Mouse (Mus musculus) heart, embryonic 15.5 days (tissue): ENCODE data around the gene Kremen1. TPM values are rescaled to one million over a fixed set of nuclear protein-coding genes. Genes with fewer than 3 reads are reported as not detected.

Experiments used
- ATAC-seq: fragments of 200-750 bp; cut with Nextera tagmentation; replicated peaks from 2 replicates; pipeline ENCODE4 v1.8.0; 2017; ENCODE audit warnings: low read depth, moderate TSS enrichment; ENCODE audit not compliant: insufficient number of reproducible peaks, insufficient read depth, low FRiP score
- H3K27ac ChIP-seq: fragments of 300-500 bp; sonication (generic); 2 replicates; pipeline ENCODE4 v1.5.1; 2015; ENCODE audit warnings: mild to moderate bottlenecking, inconsistent platforms
- H3K27me3 ChIP-seq: fragments of 300-500 bp; sonication (generic); 2 replicates; pipeline ENCODE4 v1.6.1; 2015; ENCODE audit warnings: inconsistent platforms
- H3K36me3 ChIP-seq: fragments of 300-500 bp; sonication (generic); 2 replicates; pipeline ENCODE4 v1.6.1; 2015; ENCODE audit warnings: mild to moderate bottlenecking, inconsistent platforms
- H3K4me1 ChIP-seq: fragments of 300-500 bp; sonication (generic); replicated peaks from 2 replicates; pipeline ENCODE4 v1.6.1; 2015; ENCODE audit warnings: inconsistent platforms
- H3K4me2 ChIP-seq: fragments of 300-500 bp; sonication (generic); 2 replicates; pipeline ENCODE4 v1.6.1; 2015; ENCODE audit warnings: inconsistent platforms, mild to moderate bottlenecking, moderate library complexity
- H3K4me3 ChIP-seq: fragments of 300-500 bp; sonication (generic); 2 replicates; pipeline ENCODE4 v1.5.1; 2015; ENCODE audit warnings: mild to moderate bottlenecking, inconsistent platforms
- H3K9ac ChIP-seq: fragments of 300-500 bp; sonication (generic); 2 replicates; pipeline ENCODE4 v1.6.1; 2015; ENCODE audit warnings: mild to moderate bottlenecking, inconsistent platforms
- H3K9me3 ChIP-seq: fragments of 300-500 bp; sonication (generic); replicated peaks from 2 replicates; pipeline ENCODE4 v1.6.1; 2016; ENCODE audit warnings: inconsistent platforms
- WGBS: fragments of 180-500 bp; shearing (Covaris S2); methylation state at CpG from one replicate; pipeline ENCODE4 v1.1.7; 2015; ENCODE audit warnings: mixed read lengths; 5-methylcytosine and 5-hydroxymethylcytosine counted together
- polyA plus RNA-seq: library from polyadenylated mRNA; unstranded; fragments of >200 nt; fragmentation: Nextera tagmentation; extraction: Ambion mirVana; gene quantifications from 2 replicates; pipeline ENCODE4 v1.2.1, GENCODE M21; 2015

Kremen1 gene
- polyA plus RNA-seq, 1 experiment from 2014 or later: 24.0 TPM

- Histone ChIP-seq H3K4me2 (peak overlapping the region; percentile 61), H3K4me3 (peak overlapping the region; percentile 26), H3K27me3 (no peaks in the 10 kb centered on the region), H3K4me1 (peaks cover 48% of the 10 kb centered on the region), H3K9me3 (no peaks in the 10 kb centered on the region), H3K27ac (peak overlapping the region; percentile 86), H3K9ac (no peak overlapping the region), H3K36me3 (peaks cover 12% of the 10 kb centered on the region)
- 29% methylated on average over 8 of the region's 8 CpGs for whole genome bisulfite sequencing
- ATAC-seq: 0 out of 2 replicates have a peak, but pooled peaks have one; percentile 29
These were observed 16.6 kb downstream of the Kremen1 start for GRCm38 (mm10) chr11:5244749-5245130.

- 26% methylated on average over 24 of the region's 24 CpGs for WGBS
These were observed 17.3 kb downstream of the Kremen1 start for GRCm38 (mm10) chr11:5243812-5244748.

DNA sequence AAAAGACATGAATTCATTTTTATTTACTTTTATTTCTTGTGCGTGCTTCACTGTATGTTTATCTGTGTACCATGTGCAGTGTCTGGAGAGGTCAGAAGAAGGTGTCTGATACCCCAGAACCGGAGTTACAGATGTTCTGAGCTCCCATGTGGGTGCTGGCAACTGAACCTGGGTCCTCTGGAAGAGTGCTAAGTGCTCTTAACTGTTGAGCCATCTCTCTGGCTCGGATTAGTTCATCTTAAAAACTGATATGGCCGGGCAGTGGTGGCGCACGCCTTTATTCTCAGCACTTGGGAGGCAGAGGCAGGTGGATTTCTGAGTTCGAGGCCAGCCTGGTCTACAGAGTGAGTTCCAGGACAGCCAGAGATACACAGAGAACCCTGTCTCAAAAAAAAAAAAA lies 18.1 kb downstream of the Kremen1 start:
- Histone ChIP-seq H3K27me3 (no peaks in the 10 kb centered on the region), H3K4me2 (no peak overlapping the region), H3K9me3 (no peaks in the 10 kb centered on the region), H3K36me3 (peaks cover 13% of the 10 kb centered on the region), H3K4me3 (no peak overlapping the region), H3K27ac (peak overlapping the region; percentile 86; the same call in 1 of the 2 replicates), H3K4me1 (peaks cover 55% of the 10 kb centered on the region), H3K9ac (no peak overlapping the region)
- WGBS: 93% methylated on average over 7 of the region's 7 CpGs
- ATAC-seq: no peak

More at GRCm38 (mm10) chr11:5243812-5244748, 17.3 kb downstream of the Kremen1 start:
- Histone ChIP-seq H3K27ac (peak overlapping the region; percentile 86), H3K27me3 (no peaks in the 10 kb centered on the region), H3K4me2 (peak overlapping the region; percentile 61), H3K4me3 (peak overlapping the region; percentile 26), H3K36me3 (peaks cover 12% of the 10 kb centered on the region), H3K4me1 (peaks cover 55% of the 10 kb centered on the region), H3K9me3 (no peaks in the 10 kb centered on the region), H3K9ac (peak overlapping the region; percentile 38)
- ATAC-seq: peak; percentile 68

DNA sequence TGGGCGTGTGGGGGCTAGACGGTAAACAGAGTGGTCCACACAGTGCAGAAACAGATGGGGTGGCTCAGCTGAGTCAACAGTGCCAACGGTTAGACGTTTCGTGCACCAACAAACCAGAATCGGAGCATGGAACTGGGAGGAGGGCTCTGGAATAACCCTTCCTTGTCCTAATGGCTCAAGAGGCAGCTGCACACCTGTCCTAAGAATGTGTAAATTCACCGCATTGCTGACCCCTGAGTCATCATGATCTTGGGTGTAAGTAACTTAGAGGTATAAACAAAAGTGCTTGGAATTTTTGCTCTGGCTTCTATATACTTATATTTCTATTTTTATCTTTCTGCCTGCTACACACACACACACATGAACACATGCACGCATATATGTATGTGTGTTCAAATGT lies 19.2 kb downstream of the Kremen1 start:
- Histone ChIP-seq H3K36me3 (peaks cover 23% of the 10 kb centered on the region), H3K4me3 (no peak overlapping the region), H3K27ac (no peak overlapping the region), H3K4me2 (no peak overlapping the region), H3K4me1 (peaks cover 50% of the 10 kb centered on the region), H3K9me3 (no peaks in the 10 kb centered on the region), H3K9ac (no peak overlapping the region), H3K27me3 (no peaks in the 10 kb centered on the region)
- ATAC-seq: no peak
- 88% methylated on average over 8 of the region's 8 CpGs for WGBS

GRCm38 (mm10) chr11:5239706-5240690 lies 21.4 kb downstream of the Kremen1 start:
- peak; percentile 48; the same call in 1 of the 2 replicates for ATAC-seq
- Histone ChIP-seq H3K9me3 (no peaks in the 10 kb centered on the region), H3K36me3 (peaks cover 25% of the 10 kb centered on the region), H3K27me3 (no peaks in the 10 kb centered on the region), H3K27ac (peak overlapping the region; percentile 89), H3K4me3 (no peak overlapping the region), H3K4me2 (peak overlapping the region; percentile 39), H3K4me1 (peaks cover 54% of the 10 kb centered on the region), H3K9ac (0 out of 2 replicates have a peak overlapping the region, but pooled peaks have one; percentile 9)
- 13% methylated on average over 10 of the region's 10 CpGs for WGBS

GRCm38 (mm10) chr11:5219910-5220447 lies 41.4 kb downstream of the Kremen1 start:
- Histone ChIP-seq H3K9ac (no peak overlapping the region), H3K27me3 (no peaks in the 10 kb centered on the region), H3K4me1 (peaks cover 12% of the 10 kb centered on the region), H3K4me3 (no peak overlapping the region), H3K27ac (no peak overlapping the region), H3K4me2 (no peak overlapping the region), H3K9me3 (no peaks in the 10 kb centered on the region), H3K36me3 (no peaks in the 10 kb centered on the region)
- 62% methylated on average over 6 of the region's 6 CpGs for WGBS
- ATAC-seq: no peak

GRCm38 (mm10) chr11:5219371-5219770 lies 42.0 kb downstream of the Kremen1 start:
- no peaks in the 10 kb centered on the region for H3K9me3 ChIP-seq
- no peak overlapping the region for H3K27ac ChIP-seq
- no peaks in the 10 kb centered on the region for H3K27me3 ChIP-seq
- no peak overlapping the region for H3K9ac ChIP-seq
- 0 out of 2 replicates have a peak, but pooled peaks cover 4% of the 10 kb centered on the region for H3K36me3 ChIP-seq
- H3K4me1 ChIP-seq: peaks cover 12% of the 10 kb centered on the region
- no peak overlapping the region for H3K4me3 ChIP-seq
- 84% methylated on average over 4 of the region's 4 CpGs for WGBS
- ATAC-seq: no peak
- H3K4me2 ChIP-seq: no peak overlapping the region

DNA sequence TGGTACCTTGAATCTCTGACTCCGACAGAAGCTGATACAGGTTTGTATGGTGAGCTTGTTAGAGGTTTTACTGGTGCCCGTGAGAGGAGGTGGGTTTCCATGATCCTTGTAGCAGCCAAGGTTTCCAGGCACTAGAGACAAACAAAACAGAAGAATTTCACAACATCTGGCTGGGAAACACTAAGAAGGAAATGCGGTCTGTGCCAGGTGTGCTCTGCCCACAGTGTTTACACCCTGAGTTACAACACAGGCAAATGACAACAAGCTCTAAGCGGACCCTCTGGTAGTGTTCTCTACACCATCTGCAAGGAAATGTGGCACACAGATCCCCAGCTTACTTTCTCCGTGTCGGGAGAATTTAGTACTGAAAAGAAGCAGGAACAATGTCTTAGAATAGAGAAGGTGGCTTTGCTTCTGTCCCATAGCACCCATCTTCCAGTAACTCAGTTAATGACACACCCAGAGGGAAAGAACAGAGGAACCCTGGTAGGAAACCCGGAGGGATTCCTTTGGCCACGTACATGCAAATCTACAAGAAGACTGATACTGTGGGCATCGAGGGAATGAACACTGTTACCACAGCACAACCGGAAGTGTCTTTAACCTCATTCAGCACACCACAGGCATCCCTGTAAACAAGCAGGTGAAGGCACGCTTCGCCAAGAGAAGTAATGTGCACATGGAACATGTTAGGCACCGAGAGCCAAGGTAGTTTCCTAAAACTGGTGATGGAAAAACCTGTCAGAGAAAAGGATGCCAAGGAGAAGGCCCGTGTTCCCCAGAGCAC lies 45.8 kb downstream of the Kremen1 start:
- Histone ChIP-seq H3K36me3 (peaks cover 11% of the 10 kb centered on the region; the same call in 1 of the 2 replicates), H3K4me3 (no peak overlapping the region), H3K4me2 (no peak overlapping the region), H3K27ac (no peak overlapping the region), H3K4me1 (peaks cover 12% of the 10 kb centered on the region), H3K9ac (no peak overlapping the region), H3K27me3 (no peaks in the 10 kb centered on the region), H3K9me3 (no peaks in the 10 kb centered on the region)
- ATAC-seq: no peak
- 75% methylated on average over 14 of the region's 14 CpGs for WGBS

DNA sequence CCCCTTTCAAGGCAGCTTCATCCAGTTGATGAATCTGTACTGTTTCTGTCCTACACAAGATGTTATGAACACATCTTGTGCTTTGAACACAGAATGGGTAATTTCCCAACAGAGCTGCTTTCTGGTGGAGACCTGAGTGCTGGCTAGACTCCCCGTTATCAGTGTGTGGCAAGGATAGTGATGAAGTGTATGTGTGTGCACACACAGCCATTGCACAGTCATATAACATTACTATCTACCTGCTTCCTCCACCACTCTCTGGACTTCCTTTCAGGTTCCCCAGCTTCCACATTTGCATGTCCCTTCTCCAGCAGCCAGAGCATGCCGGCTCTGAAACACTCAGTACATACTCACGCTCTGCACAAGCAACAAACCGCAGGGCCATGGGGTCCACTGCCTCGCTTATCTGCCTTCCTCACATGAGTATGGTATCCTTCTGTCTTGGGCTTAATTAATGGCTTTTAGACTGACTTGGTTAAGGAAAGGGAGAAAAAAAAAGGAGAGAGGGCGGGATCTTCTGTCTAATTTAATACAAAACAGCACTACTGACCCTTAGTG lies 46.8 kb downstream of the Kremen1 start:
- Histone ChIP-seq H3K36me3 (peaks cover 16% of the 10 kb centered on the region; the same call in 1 of the 2 replicates), H3K4me3 (no peak overlapping the region), H3K4me2 (no peak overlapping the region), H3K27me3 (no peaks in the 10 kb centered on the region), H3K4me1 (peaks cover 9% of the 10 kb centered on the region), H3K9ac (no peak overlapping the region), H3K9me3 (no peaks in the 10 kb centered on the region), H3K27ac (no peak overlapping the region)
- no peak for ATAC-seq
- WGBS: 76% methylated on average over 6 of the region's 6 CpGs

DNA sequence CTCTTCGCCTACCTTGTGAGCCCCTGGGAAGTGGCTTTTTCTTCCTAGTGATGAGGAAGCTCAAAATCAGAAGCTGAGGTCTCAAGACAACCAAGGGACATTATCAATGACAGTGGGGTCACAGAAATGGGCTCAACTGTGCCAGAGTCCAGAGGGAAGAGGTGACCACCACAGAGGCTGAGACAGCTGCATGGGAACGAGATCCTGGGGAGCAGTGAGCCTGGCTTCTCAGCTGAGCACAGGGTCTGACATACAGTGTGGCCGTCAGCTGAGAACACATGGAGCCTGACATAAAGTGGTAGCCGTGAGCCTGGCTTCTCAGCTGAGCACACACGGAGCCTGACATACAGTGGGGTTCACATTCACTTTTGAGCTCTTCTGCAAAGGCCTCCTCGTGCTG lies 58.3 kb downstream of the Kremen1 start:
- H3K36me3 ChIP-seq: peaks cover 50% of the 10 kb centered on the region; the same call in 1 of the 2 replicates
- 86% methylated on average over 6 of the region's 6 CpGs for WGBS

More for the DNA sequence above, 58.3 kb downstream of the Kremen1 start:
- no peak for ATAC-seq
- Histone ChIP-seq H3K9ac (no peak overlapping the region), H3K4me2 (no peak overlapping the region), H3K27me3 (no peaks in the 10 kb centered on the region), H3K27ac (no peak overlapping the region), H3K4me3 (no peak overlapping the region), H3K4me1 (no peaks in the 10 kb centered on the region), H3K9me3 (no peaks in the 10 kb centered on the region)
